Mouse (Mus musculus) forelimb bud, embryonic 11.5 days (tissue): ENCODE data around the gene Lamp3.
"Not testable (repeated sequence)": the region's sequence is repeated elsewhere in the genome, so short reads cannot be mapped to it uniquely, and the experiment has no call there.

Experiments used
- DNase-seq: peaks from one replicate; pipeline ENCODE4 v3.0.0-alpha.2; 2012; ENCODE audit warnings: low read depth, low spot score

Gene Lamp3

DNA sequence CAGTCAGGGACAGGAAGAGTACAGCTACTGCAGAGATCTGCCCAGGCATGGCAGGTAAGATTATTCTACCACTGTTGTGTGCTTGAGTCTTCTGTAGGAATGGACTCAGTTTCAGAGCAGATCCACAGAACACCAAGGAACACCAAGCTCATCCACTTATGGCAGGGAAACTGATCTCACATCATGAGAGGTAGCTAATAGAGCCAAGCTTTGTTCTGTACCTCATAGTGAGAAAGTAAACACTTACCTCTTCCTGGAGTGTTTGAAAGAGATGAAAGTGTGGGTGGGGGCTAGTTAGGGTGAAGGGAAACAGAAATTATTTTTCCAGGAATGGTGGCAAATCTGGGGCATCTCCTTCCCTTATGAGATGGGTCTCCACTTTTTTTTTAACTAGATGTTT lies at the start of gene Lamp3:
Gene Lamp3 (minus strand): TSS at position 160 of the 400 bp plus-strand sequence.
- DNase-seq: no peak

GRCm38 (mm10) chr16:19732896-19733295 lies 26.7 kb upstream of the Lamp3 start:
- DNase-seq: no peak

DNA sequence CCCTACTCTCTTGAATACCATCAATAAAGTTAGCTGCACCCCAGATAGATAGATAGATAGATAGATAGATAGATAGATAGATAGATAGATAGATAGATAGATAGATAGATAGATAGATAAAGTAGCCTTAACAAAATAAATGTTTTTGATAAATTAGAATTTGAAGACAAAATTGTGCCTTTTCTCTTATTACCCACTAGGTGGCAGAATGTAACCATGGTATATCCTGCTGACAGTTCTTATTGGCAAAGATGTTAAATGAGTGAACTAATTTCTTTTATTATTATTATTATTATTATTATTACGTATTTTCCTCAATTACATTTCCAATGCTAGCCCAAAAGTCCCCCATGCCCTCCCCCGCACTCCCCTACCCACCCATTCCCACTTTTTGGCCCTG lies 18.0 kb upstream of the Lamp3 start:
- not testable (repeated sequence) for DNase-seq

DNA sequence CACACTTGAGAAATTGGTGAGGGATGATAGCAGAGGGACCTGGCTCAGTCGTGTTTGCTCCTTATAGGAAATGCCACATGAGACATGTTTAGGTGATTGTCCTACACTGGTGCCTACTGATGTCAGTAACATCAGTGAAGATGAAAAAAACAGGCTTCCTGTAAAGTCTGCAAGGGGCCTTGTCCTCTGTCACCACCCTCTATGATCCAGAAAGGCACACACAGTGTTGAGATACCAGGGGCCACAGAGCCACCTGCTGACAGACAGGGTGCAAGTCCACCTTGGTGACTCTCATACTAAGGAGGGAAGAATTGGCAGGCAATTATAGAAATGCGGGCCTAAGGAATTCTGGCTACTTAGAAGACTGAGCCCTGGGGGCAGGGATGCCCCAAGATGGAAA lies 14.8 kb upstream of the Lamp3 start:
- DNase-seq: no peak

GRCm38 (mm10) chr16:19707381-19707780 lies 1.2 kb upstream of the Lamp3 start:
- DNase-seq: no peak

DNA sequence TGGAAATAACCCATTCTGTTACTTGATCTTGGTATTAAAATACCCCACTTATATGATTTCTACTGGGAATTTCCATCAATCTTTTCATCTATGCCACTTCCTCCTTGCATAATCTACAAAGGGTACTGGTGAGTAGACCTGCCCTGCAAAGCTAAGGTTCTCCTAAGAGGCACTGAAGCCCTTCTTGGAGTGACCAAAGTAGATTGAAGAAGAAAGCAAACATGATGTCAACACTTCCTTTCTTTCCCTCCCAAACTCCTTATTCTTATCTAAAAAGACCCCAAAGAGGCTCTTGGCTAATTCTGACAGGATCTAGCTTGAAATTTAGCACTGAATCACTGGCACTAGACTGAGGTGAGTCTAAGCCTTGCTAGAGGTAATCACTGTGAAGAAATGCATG lies 7.0 kb downstream of the Lamp3 start:
- no peak for DNase-seq

DNA sequence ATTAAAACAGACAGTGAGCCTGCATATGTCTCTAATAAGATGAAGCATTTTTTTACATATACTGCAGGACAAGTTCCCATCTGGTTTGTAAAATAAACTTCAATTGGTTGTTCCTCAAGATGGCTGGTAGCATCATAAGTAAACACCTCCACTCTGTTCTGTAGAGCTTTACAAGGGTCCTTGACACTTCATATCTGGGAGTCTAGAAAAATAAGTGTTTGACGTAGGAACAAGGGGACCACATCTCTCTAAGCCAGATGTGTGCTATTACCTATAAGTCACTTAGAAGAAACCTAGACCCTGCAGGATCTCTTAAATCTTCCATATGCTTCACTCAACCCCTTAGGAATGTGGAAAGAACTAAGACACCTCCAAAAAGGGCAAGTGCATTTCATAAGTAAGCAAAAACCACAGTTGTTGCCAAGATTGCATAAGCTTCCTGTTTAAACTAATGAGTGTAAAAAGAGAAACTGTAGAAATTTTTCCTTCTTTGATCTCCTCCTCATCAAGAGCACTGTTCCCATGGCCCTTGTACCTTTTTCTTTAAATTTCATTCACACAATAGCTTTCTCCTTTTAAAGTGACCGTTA lies 35.3 kb downstream of the Lamp3 start:
- no peak for DNase-seq

- no peak for DNase-seq
Measured at GRCm38 (mm10) chr16:19666312-19666711, 39.9 kb downstream of the Lamp3 start.

GRCm38 (mm10) chr16:19629816-19630215 lies 76.4 kb downstream of the Lamp3 start, which contains the start of gene Olfr171:
Olfr171 (minus strand) TSS chr16:19629916.
- no peak for DNase-seq

GRCm38 (mm10) chr16:19611782-19612181 lies 94.4 kb downstream of the Lamp3 start, which contains the start of gene Olfr170:
Olfr170 (minus strand) TSS chr16:19611882.
- not testable (repeated sequence) for DNase-seq
